Mouse (Mus musculus) thymus, adult 2 months (tissue): ENCODE measurements around the gene Cul1.

Experiments
- CTCF ChIP-seq: fragments of 200-500 bp; IDR thresholded peaks from 2 replicates; pipeline ENCODE4 v1.5.1; 2012; ENCODE audit warnings: mild to moderate bottlenecking, control low read depth, low read length, moderate library complexity, borderline replicate concordance; ENCODE audit not compliant: control insufficient read depth, poor library complexity, insufficient read depth; ENCODE audit errors: extremely low read depth
- POLR2A ChIP-seq: fragments of 200-500 bp; IDR thresholded peaks from 2 replicates; pipeline ENCODE4 v1.6.1; 2012; ENCODE audit warnings: mild to moderate bottlenecking, low read length, control low read depth, moderate library complexity; ENCODE audit not compliant: control insufficient read depth, poor library complexity, insufficient read depth; ENCODE audit errors: extremely low read depth

GRCm38 (mm10) chr6:47561426-47561825 is 108.2 kb downstream of the Cul1 start:
- TF ChIP-seq POLR2A: no peak
- no peak for TF ChIP-seq CTCF
